Mouse (Mus musculus): Measurements from ENCODE around the gene Myh10. TPM values are rescaled to one million over a fixed set of nuclear protein-coding genes. Genes with fewer than 3 reads are reported as not detected.

The Myh10 gene
- polyA plus RNA-seq, 1 experiment from 2014 or later: 161 TPM

DNA sequence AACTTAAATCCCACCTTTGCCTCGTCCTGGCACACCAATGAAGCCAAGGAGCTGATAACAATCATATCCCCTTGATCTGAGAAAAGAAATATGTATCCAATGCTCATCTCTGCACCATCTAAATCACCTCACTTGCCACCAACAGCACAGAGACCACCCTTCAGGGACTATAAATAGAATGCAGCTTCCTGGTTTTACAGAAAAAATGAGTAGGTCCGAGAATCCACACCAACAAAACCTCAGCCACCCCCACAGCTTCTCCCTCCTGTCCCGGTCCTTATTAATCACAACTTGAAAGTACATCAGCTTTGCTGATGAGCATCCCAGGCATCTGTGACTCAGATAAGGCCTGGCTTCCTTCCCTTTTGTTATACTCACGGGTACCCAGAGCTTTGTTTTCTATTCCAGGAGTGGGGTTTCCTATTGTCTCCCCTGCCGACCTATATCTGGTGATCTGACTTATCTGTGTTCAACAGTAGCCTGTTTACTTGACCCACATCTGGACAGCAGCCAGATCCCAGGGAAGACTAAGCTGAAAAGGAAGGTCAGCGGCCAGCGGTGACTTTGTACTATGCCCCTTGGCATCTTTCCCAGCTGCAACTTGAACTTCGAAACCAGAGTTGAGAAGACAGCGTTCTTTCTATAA, 173.3 kb downstream of the Myh10 start:
- no peak for DNase-seq (ENCODE audit: low spot score)
- 0 out of 2 replicates have a peak, but pooled peaks cover 3% of the 10 kb centered on the region for H3K4me1 ChIP-seq
- H3K27me3 ChIP-seq (replicated peaks; ENCODE audit: low read depth, poor library complexity, severe bottlenecking): no peaks in the 10 kb centered on the region
- no peaks in the 10 kb centered on the region for H3K9me3 ChIP-seq
- H3K36me3 ChIP-seq (replicated peaks): no peaks in the 10 kb centered on the region
- H3K4me3 ChIP-seq: no peak overlapping the region
- H3K27ac ChIP-seq (replicated peaks): no peak overlapping the region
- WGBS: 66% methylated on average over 9 of the region's 9 CpGs

Other genes with a start within 250 kb of the Myh10 start
- gene Pik3r6, start 188.5 kb upstream of the Myh10 start, polyA plus RNA-seq (2016; fragmentation: Nextera tagmentation; extraction: Ambion mirVana): 1.7 and 1.8 TPM in 2 replicates
- gene Mfsd6l, start 135.4 kb upstream of the Myh10 start, polyA plus RNA-seq (2016; fragmentation: Nextera tagmentation; extraction: Ambion mirVana): 0.39 and 0.50 TPM in 2 replicates
- 0.55 and 0.68 TPM in 2 replicates for gene Ccdc42, start 104.5 kb upstream of the Myh10 start, polyA plus RNA-seq (2016; fragmentation: Nextera tagmentation; extraction: Ambion mirVana)
- gene Ndel1, start 180.3 kb downstream of the Myh10 start, polyA plus RNA-seq (2016; fragmentation: Nextera tagmentation; extraction: Ambion mirVana): 56.5 and 57.4 TPM in 2 replicates
- gene Rnf222, start 197.0 kb downstream of the Myh10 start, polyA plus RNA-seq (2016; fragmentation: Nextera tagmentation; extraction: Ambion mirVana): not detected in 2 replicates
- 1,085 and 1,128 TPM in 2 replicates for gene Rpl26, start 210.0 kb downstream of the Myh10 start, polyA plus RNA-seq (2016; fragmentation: Nextera tagmentation; extraction: Ambion mirVana)
- gene Odf4, start 235.5 kb downstream of the Myh10 start, polyA plus RNA-seq (2016; fragmentation: Nextera tagmentation; extraction: Ambion mirVana): not detected in 2 replicates